Mouse (Mus musculus) heart, adult 2 months (tissue): ENCODE results near the gene Zfp410.

Source experiments
- CTCF ChIP-seq: fragments of 200-600 bp; IDR thresholded peaks from 2 replicates; pipeline ENCODE4 v1.8.1; 2022; ENCODE audit warnings: antibody characterized with exemption, mild to moderate bottlenecking, moderate library complexity
- POLR2A ChIP-seq: fragments of 200-500 bp; IDR thresholded peaks from 2 replicates; pipeline ENCODE4 v1.6.1; 2011; ENCODE audit warnings: mild to moderate bottlenecking, low read depth, low read length, control low read depth; ENCODE audit not compliant: insufficient read depth

DNA sequence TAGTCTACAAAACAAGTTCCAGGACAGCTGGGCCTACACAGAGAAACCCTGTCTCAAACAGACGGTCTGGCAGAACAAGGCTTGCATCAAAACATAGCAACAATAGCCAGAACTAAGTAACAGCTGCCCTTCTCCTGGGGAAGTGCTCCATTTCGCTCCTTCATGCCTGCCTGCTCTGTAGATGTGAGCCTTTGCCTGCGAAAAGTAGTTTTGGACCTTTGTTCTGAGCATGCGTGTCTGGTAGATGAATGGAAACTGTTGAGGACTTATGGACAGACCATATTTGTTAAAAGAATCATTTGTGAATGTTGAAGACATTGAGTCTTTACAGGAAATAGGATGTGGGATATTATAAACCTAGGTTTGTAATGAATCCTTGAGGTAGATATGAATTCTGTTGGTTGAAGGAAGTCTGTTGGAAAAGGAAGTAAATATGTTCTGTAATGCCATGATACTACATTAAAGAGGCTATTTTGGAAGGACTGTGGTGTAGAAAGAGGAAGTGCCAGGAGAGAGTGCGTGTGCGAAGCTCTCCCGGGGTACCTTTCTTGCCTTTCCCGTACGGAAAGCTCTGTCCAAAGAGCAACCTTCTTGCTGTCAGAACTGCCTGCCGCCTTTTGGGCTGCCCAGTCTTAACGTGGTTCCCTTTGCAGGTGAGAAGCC, 20.4 kb downstream of the Zfp410 start:
- TF ChIP-seq POLR2A: no peak
- no peak for TF ChIP-seq CTCF
